ENCODE assay signal across 21 mouse cellular contexts in genomic region chr7:133859548-133859947, GRCm38 (mm10).
DNase-seq lines count a peak whose midpoint lies in the region; ATAC-seq and TF ChIP-seq lines count a peak whose summit lies in the region.
"Had no signal": no experiment of that assay in that cellular context is flagged by ENCODE, and none has a peak within 500 bp of the region (broad histone marks: within the 10 kb centered on the region; RNA-seq: fewer than 3 reads in every experiment).

No protein-coding gene starts in this region.

- H3K27me3 ChIP-seq in lung, embryonic 14.5 days (ENCODE audit: insufficient read depth, low read length): no peaks in the 10 kb centered on the region
- H3K27me3 ChIP-seq in lung, embryonic 15.5 days: no peaks in the 10 kb centered on the region
- no peaks in the 10 kb centered on the region for H3K27me3 ChIP-seq in lung, embryonic 16.5 days (ENCODE audit: control insufficient read depth, insufficient read depth, low read depth, low read length)
- H3K27me3 ChIP-seq: Patski had no signal

- ATAC-seq in lung, embryonic 14.5 days (ENCODE audit: insufficient read depth): peak; percentile 45
- peak; percentile 49; the same call in 1 of the 2 replicates for ATAC-seq in lung, embryonic 15.5 days (ENCODE audit: borderline replicate concordance, extremely low read depth, low FRiP score, low TSS enrichment)
- peak; percentile 53 for ATAC-seq in lung, embryonic 16.5 days (ENCODE audit: low read depth)
- ATAC-seq: activated CD4-positive, CD25-positive, alpha-beta regulatory T cell, adult 4 months; CD4-positive, CD25-positive, alpha-beta regulatory T cell, adult 4 months; Patski had no signal

- peak; percentile 56 for DNase-seq in lung, embryonic 14.5 days
- DNase-seq in lung, adult 18-20 months: no peak
- DNase-seq in lung, postnatal 10 days: no peak
- no peak for DNase-seq in lung, adult 2 months
- DNase-seq in yolk sac, embryonic 10.5 days (ENCODE audit: low spot score): peak; percentile 24
- DNase-seq in right cerebral cortex, postnatal 36 days (ENCODE audit: low spot score in 2 of 2): no peak
- DNase-seq: adrenal gland, adult 2 months; adrenal gland, adult 8-10 months; adrenal gland, postnatal 10 days; adrenal gland, postnatal 14 days; adrenal gland, postnatal 25 days; adrenal gland, postnatal 36 days; B cell, adult 2 months; cerebellum, adult 11 months; cerebellum, adult 11-12 months had no signal

- TF ChIP-seq POLR2A in lung, adult 2 months (IDR thresholded peaks at IDR 0.05; ENCODE audit: borderline replicate concordance, extremely low read depth, low read depth, low read length): no peak

- H3K9ac ChIP-seq in lung, embryonic 14.5 days: no peak overlapping the region
- no peak overlapping the region for H3K9ac ChIP-seq in lung, embryonic 15.5 days
- no peak overlapping the region for H3K9ac ChIP-seq in lung, embryonic 16.5 days (ENCODE audit: low read length)

- WGBS in lung, embryonic 14.5 days: 37% methylated on average over 4 of the region's 4 CpGs
- 31% methylated on average over 4 of the region's 4 CpGs for WGBS in lung, embryonic 15.5 days
- 30% methylated on average over 4 of the region's 4 CpGs for WGBS in lung, embryonic 16.5 days
- WGBS in lung, adult 2 months: 53% methylated on average over 4 of the region's 4 CpGs

- H3K36me3 ChIP-seq in lung, embryonic 14.5 days (ENCODE audit: insufficient read depth): no peaks in the 10 kb centered on the region
- H3K36me3 ChIP-seq in lung, embryonic 15.5 days: no peaks in the 10 kb centered on the region
- no peaks in the 10 kb centered on the region for H3K36me3 ChIP-seq in lung, embryonic 16.5 days (ENCODE audit: control insufficient read depth, insufficient read depth, low read length)
- H3K36me3 ChIP-seq: G1E had no signal

- H3K4me3 ChIP-seq in lung, embryonic 14.5 days (ENCODE audit: low read depth, low read length): no peak overlapping the region
- no peak overlapping the region for H3K4me3 ChIP-seq in lung, embryonic 15.5 days
- no peak overlapping the region for H3K4me3 ChIP-seq in lung, embryonic 16.5 days (ENCODE audit: low read length)
- H3K4me3 ChIP-seq in lung, adult 2 months (replicated peaks; ENCODE audit: extremely low read depth, low read depth, low read length): no peak overlapping the region

- no peaks in the 10 kb centered on the region for H3K9me3 ChIP-seq in lung, embryonic 14.5 days (ENCODE audit: low read depth, low read length)
- H3K9me3 ChIP-seq in lung, embryonic 15.5 days: no peaks in the 10 kb centered on the region
- no peaks in the 10 kb centered on the region for H3K9me3 ChIP-seq in lung, embryonic 16.5 days (ENCODE audit: control insufficient read depth, low read length)

- no peak for TF ChIP-seq CTCF in lung, embryonic 14.5 days (IDR thresholded peaks at IDR 0.05; ENCODE audit: low read depth)
- TF ChIP-seq CTCF in lung, adult 2 months (IDR thresholded peaks at IDR 0.05; ENCODE audit: insufficient read depth, low read length): no peak

- H3K4me2 ChIP-seq in lung, embryonic 14.5 days: no peak overlapping the region
- H3K4me2 ChIP-seq in lung, embryonic 15.5 days: no peak overlapping the region
- H3K4me2 ChIP-seq in lung, embryonic 16.5 days (ENCODE audit: low read depth, low read length): no peak overlapping the region

- no peak overlapping the region for H3K27ac ChIP-seq in lung, embryonic 14.5 days (ENCODE audit: low read depth)
- H3K27ac ChIP-seq in lung, embryonic 15.5 days: no peak overlapping the region
- no peak overlapping the region for H3K27ac ChIP-seq in lung, embryonic 16.5 days (ENCODE audit: low read length)

- H3K4me1 ChIP-seq in lung, embryonic 14.5 days (ENCODE audit: insufficient read depth): no peaks in the 10 kb centered on the region
- H3K4me1 ChIP-seq in lung, embryonic 15.5 days: peaks cover 9% of the 10 kb centered on the region
- peaks cover 3% of the 10 kb centered on the region; the same call in 1 of the 2 replicates for H3K4me1 ChIP-seq in lung, embryonic 16.5 days (replicated peaks; ENCODE audit: control insufficient read depth, insufficient read depth, low read length)
- no peaks in the 10 kb centered on the region for H3K4me1 ChIP-seq in lung, adult 2 months (ENCODE audit: control insufficient read depth, insufficient read depth, low read length)

Comparison
In these comparisons a context has a peak if more than half of its experiments do, and no peak if none do; other contexts are left out.
1. DNase-seq: peak in lung, embryonic 14.5 days (single experiment) and yolk sac, embryonic 10.5 days (single experiment); none in lung, adult 18-20 months (0 of 2), lung, postnatal 10 days (single experiment), lung, adult 2 months (single experiment) and right cerebral cortex, postnatal 36 days (0 of 2).
2. Peak in every context shown above with its lines, with median percentiles within 50 percentile points of each other: ATAC-seq.